Mouse (Mus musculus) retina, postnatal 7 days (tissue): ENCODE results near the gene Adcy3.
"Not testable (repeated sequence)": the region's sequence is repeated elsewhere in the genome, so short reads cannot be mapped to it uniquely, and the experiment has no call there.

ENCODE experiments used
- DNase-seq: peaks from one replicate; pipeline ENCODE4 v3.0.0-alpha.2; 2012; ENCODE audit warnings: low read depth, low spot score

The Adcy3 gene

GRCm38 (mm10) chr12:4240281-4240680, 107.4 kb downstream of the Adcy3 start:
- not testable (repeated sequence) for DNase-seq

GRCm38 (mm10) chr12:4243805-4244204, 110.9 kb downstream of the Adcy3 start:
- no peak for DNase-seq

GRCm38 (mm10) chr12:4245742-4246141, 112.8 kb downstream of the Adcy3 start:
- DNase-seq: no peak

GRCm38 (mm10) chr12:4249786-4250185, 116.9 kb downstream of the Adcy3 start:
- no peak for DNase-seq

- DNase-seq: no peak
Measured at GRCm38 (mm10) chr12:4252742-4253655, 120.1 kb downstream of the Adcy3 start.
